Mouse (Mus musculus) erythroblast, embryonic 14.5 days (primary cell): ENCODE results near the gene Dab1. TPM values are rescaled to one million over a fixed set of nuclear protein-coding genes. Genes with fewer than 3 reads are reported as not detected.

Experiments
- H3K27me3 ChIP-seq: 2 replicates; pipeline ENCODE4 v1.6.1; 2012; ENCODE audit warnings: inconsistent platforms; ENCODE audit not compliant: control insufficient read depth
- H3K36me3 ChIP-seq: 2 replicates; pipeline ENCODE4 v1.6.1; 2012; ENCODE audit warnings: mild to moderate bottlenecking, inconsistent platforms; ENCODE audit not compliant: control insufficient read depth
- H3K4me1 ChIP-seq: 2 replicates; pipeline ENCODE4 v1.6.1; 2012; ENCODE audit warnings: inconsistent platforms; ENCODE audit not compliant: control insufficient read depth
- H3K4me3 ChIP-seq: replicated peaks from 2 replicates; pipeline ENCODE3; 2012; ENCODE audit warnings: moderate library complexity, mild to moderate bottlenecking, inconsistent platforms
- H3K9me3 ChIP-seq: 2 replicates; pipeline ENCODE4 v1.6.1; 2012; ENCODE audit warnings: low read length, inconsistent platforms, mixed read lengths; ENCODE audit not compliant: control insufficient read depth
- GATA1 ChIP-seq: IDR thresholded peaks from 2 replicates; pipeline ENCODE4 v1.6.1; 2012; ENCODE audit warnings: low read length, inconsistent platforms, mixed read lengths
- TAL1 ChIP-seq: IDR thresholded peaks from 3 replicates; pipeline ENCODE4 v1.6.1; 2012; ENCODE audit warnings: low read length, inconsistent platforms, mixed read lengths
- polyA plus RNA-seq: library from polyadenylated mRNA; stranded (reverse); fragments of >175 nt; gene quantifications from 2 replicates; pipeline ENCODE4 v1.2.3, GENCODE M21; 2012

Gene Dab1
- polyA plus RNA-seq, 1 experiment, result not detected

- Histone ChIP-seq H3K4me1 (no peaks in the 10 kb centered on the region), H3K9me3 (peaks cover 3% of the 10 kb centered on the region; the same call in 1 of the 2 replicates), H3K36me3 (no peaks in the 10 kb centered on the region), H3K27me3 (no peaks in the 10 kb centered on the region), H3K4me3 (no peak overlapping the region)
- TF ChIP-seq TAL1 (no peak), GATA1 (no peak)
These were observed 1075.0 kb downstream of the Dab1 start for GRCm38 (mm10) chr4:104694188-104694587.

- TF ChIP-seq GATA1 (no peak), TAL1 (no peak)
These were observed 1077.4 kb downstream of the Dab1 start for GRCm38 (mm10) chr4:104696522-104696921.

DNA sequence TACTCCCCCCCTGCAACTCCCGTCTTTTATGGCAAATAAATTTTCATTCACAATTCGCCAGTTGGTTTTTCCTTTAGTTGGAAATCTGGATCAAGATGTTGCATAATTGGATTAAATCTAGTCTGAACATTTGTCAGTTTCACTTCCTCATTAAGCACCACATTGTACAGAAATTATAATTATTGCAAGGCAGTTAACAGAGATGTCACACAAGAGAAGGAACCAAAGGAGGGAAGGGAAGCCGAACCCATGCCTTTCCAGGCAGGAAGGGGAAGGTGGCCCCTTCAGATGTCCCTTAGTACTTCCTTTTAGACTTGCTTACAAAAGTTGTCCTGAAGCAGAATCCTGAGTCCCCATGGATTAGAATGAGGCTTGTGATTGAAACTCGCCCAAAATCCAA is 1078.5 kb downstream of the Dab1 start:
- no peaks in the 10 kb centered on the region for H3K4me1 ChIP-seq
- TF ChIP-seq TAL1, result no peak
- TF ChIP-seq GATA1, result no peak
- H3K36me3 ChIP-seq, result no peaks in the 10 kb centered on the region
- H3K4me3 ChIP-seq, result no peak overlapping the region
- H3K27me3 ChIP-seq, result no peaks in the 10 kb centered on the region
- H3K9me3 ChIP-seq, result peaks cover 3% of the 10 kb centered on the region; the same call in 1 of the 2 replicates

More at GRCm38 (mm10) chr4:104696522-104696921, 1077.4 kb downstream of the Dab1 start:
- Histone ChIP-seq H3K9me3 (peaks cover 3% of the 10 kb centered on the region; the same call in 1 of the 2 replicates), H3K4me1 (no peaks in the 10 kb centered on the region), H3K36me3 (no peaks in the 10 kb centered on the region), H3K27me3 (no peaks in the 10 kb centered on the region), H3K4me3 (no peak overlapping the region)

- no peak for TF ChIP-seq GATA1
- no peak for TF ChIP-seq TAL1
- H3K9me3 ChIP-seq, result no peaks in the 10 kb centered on the region
These were observed 1086.8 kb downstream of the Dab1 start for GRCm38 (mm10) chr4:104705664-104706645.

GRCm38 (mm10) chr4:104712338-104713083 is 1093.4 kb downstream of the Dab1 start:
- TF ChIP-seq TAL1 (no peak), GATA1 (no peak)
- Histone ChIP-seq H3K9me3 (peaks cover 9% of the 10 kb centered on the region; the same call in 1 of the 2 replicates), H3K27me3 (no peaks in the 10 kb centered on the region), H3K4me3 (no peak overlapping the region), H3K36me3 (no peaks in the 10 kb centered on the region), H3K4me1 (no peaks in the 10 kb centered on the region)

More at GRCm38 (mm10) chr4:104705664-104706645, 1086.8 kb downstream of the Dab1 start:
- Histone ChIP-seq H3K4me1 (no peaks in the 10 kb centered on the region), H3K36me3 (no peaks in the 10 kb centered on the region), H3K27me3 (no peaks in the 10 kb centered on the region), H3K4me3 (no peak overlapping the region)

DNA sequence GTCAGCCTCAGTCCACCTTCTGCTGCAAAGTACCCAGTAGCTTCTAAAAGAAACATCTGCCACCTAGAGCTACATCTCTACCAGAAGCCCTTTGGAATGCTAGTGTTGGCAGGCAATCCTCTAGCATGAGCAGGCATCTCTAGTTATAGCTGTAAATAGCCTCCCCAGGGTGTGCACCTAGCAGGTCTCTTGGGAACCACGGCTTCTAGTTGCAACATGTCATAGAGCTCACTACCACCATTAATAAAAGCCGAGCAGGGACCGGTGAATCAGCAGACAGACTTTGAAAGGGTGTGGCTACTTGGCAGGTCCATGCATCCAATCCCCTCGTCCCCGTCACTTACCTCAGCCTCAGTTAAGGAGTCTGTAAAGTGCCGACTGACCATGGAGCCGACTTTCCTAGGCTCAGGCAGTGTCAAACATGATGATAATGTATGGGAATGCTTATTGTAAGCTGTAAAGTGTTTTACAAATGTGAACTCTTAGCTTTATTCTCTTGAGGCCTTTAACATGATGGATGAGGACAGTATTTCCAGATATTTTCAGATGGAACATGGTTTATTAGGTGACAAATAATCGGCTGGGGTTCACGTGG is 1095.9 kb downstream of the Dab1 start:
- peaks cover 9% of the 10 kb centered on the region; the same call in 1 of the 2 replicates for H3K9me3 ChIP-seq
- no peak overlapping the region for H3K4me3 ChIP-seq
- no peaks in the 10 kb centered on the region for H3K27me3 ChIP-seq
- TF ChIP-seq GATA1, result no peak
- TF ChIP-seq TAL1, result no peak
- H3K36me3 ChIP-seq, result no peaks in the 10 kb centered on the region
- H3K4me1 ChIP-seq, result no peaks in the 10 kb centered on the region

GRCm38 (mm10) chr4:104715857-104716256 is 1096.7 kb downstream of the Dab1 start:
- no peak for TF ChIP-seq GATA1
- no peak for TF ChIP-seq TAL1

DNA sequence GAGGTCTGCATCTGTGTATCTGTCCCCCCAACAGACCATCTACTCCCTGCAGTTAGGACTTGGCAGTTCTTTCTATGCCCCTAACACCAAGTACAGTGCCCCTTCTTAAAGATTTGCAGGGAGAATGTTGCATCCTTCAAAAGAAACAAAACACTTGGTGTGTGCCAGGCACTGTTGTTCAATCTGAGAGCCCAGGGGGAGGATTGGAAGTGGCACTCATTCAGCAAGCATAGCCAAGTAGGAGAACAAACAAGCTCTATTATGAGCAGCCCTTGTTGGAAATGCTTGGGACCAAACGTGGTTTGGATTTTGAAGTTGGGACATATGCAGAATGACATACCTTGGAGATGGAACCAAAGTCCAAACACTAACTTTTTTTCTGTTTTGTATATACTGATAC is 1097.3 kb downstream of the Dab1 start:
- Histone ChIP-seq H3K4me3 (no peak overlapping the region), H3K36me3 (no peaks in the 10 kb centered on the region), H3K27me3 (no peaks in the 10 kb centered on the region), H3K4me1 (no peaks in the 10 kb centered on the region), H3K9me3 (peaks cover 9% of the 10 kb centered on the region; the same call in 1 of the 2 replicates)
- TF ChIP-seq GATA1 (no peak), TAL1 (no peak)

More at GRCm38 (mm10) chr4:104715857-104716256, 1096.7 kb downstream of the Dab1 start:
- H3K36me3 ChIP-seq, result no peaks in the 10 kb centered on the region
- no peaks in the 10 kb centered on the region for H3K27me3 ChIP-seq
- peaks cover 9% of the 10 kb centered on the region; the same call in 1 of the 2 replicates for H3K9me3 ChIP-seq
- H3K4me3 ChIP-seq, result no peak overlapping the region
- no peaks in the 10 kb centered on the region for H3K4me1 ChIP-seq
